Mouse (Mus musculus): Measurements from ENCODE around the gene Pex1. TPM values are rescaled to one million over a fixed set of nuclear protein-coding genes. Genes with fewer than 3 reads are reported as not detected.
A peak's percentile ranks its signal among the peaks of the same experiment; 100 is the strongest.
"Not testable (repeated sequence)": the region's sequence is repeated elsewhere in the genome, so short reads cannot be mapped to it uniquely, and the experiment has no call there.

Gene Pex1
- total RNA-seq, 2 experiments from 2014 or later: 17.3 to 34.9 TPM

- no peak for ATAC-seq (replicated peaks; ENCODE audit: poor library complexity)
These were observed 39.4 kb downstream of the Pex1 start for GRCm38 (mm10) chr5:3635286-3635685.

- ATAC-seq (replicated peaks; ENCODE audit: poor library complexity): no peak
These were observed 48.8 kb downstream of the Pex1 start for GRCm38 (mm10) chr5:3644621-3645020.

GRCm38 (mm10) chr5:3645326-3645725 lies 49.5 kb downstream of the Pex1 start:
- ATAC-seq (replicated peaks; ENCODE audit: poor library complexity): no peak

- ATAC-seq (replicated peaks; ENCODE audit: poor library complexity): no peak
These were observed 50.7 kb downstream of the Pex1 start for GRCm38 (mm10) chr5:3646539-3646938.

- peak; percentile 65 for ATAC-seq (replicated peaks; ENCODE audit: poor library complexity)
These were observed 51.3 kb downstream of the Pex1 start for GRCm38 (mm10) chr5:3646991-3647707.

GRCm38 (mm10) chr5:3647708-3648121 lies 51.8 kb downstream of the Pex1 start:
- peak; percentile 89 for ATAC-seq (replicated peaks; ENCODE audit: poor library complexity)

- no peak for ATAC-seq (replicated peaks; ENCODE audit: poor library complexity)
These were observed 52.5 kb downstream of the Pex1 start for GRCm38 (mm10) chr5:3648206-3648848.

- no peak for ATAC-seq (replicated peaks; ENCODE audit: poor library complexity)
These were observed 53.0 kb downstream of the Pex1 start for GRCm38 (mm10) chr5:3648849-3649210.

GRCm38 (mm10) chr5:3650881-3651280 lies 55.0 kb downstream of the Pex1 start, which contains the start of gene Tmbim7:
Tmbim7 (plus strand) TSS chr5:3651181.
- no peak for ATAC-seq (replicated peaks; ENCODE audit: poor library complexity)

- no peak for ATAC-seq (replicated peaks; ENCODE audit: poor library complexity)
These were observed 55.8 kb downstream of the Pex1 start for GRCm38 (mm10) chr5:3651621-3652020.

- ATAC-seq (replicated peaks; ENCODE audit: poor library complexity): not testable (repeated sequence)
These were observed 57.2 kb downstream of the Pex1 start for GRCm38 (mm10) chr5:3652903-3653575.

GRCm38 (mm10) chr5:3653801-3654200 lies 57.9 kb downstream of the Pex1 start:
- 0 out of 2 replicates have a peak, but pooled peaks have one; percentile 44 for ATAC-seq (replicated peaks; ENCODE audit: poor library complexity)

- ATAC-seq (replicated peaks; ENCODE audit: poor library complexity): no peak
These were observed 61.2 kb downstream of the Pex1 start, which contains the start of gene Gatad1 for GRCm38 (mm10) chr5:3657085-3657484. Gatad1 (minus strand) TSS chr5:3657185.

- peak; percentile 27 for ATAC-seq (replicated peaks; ENCODE audit: poor library complexity)
These were observed 69.4 kb downstream of the Pex1 start for GRCm38 (mm10) chr5:3665225-3665624.

GRCm38 (mm10) chr5:3666585-3666984 lies 70.7 kb downstream of the Pex1 start:
- ATAC-seq (replicated peaks; ENCODE audit: poor library complexity): peak; percentile 49

- peak; percentile 79 for ATAC-seq (replicated peaks; ENCODE audit: poor library complexity)
These were observed 74.2 kb downstream of the Pex1 start for GRCm38 (mm10) chr5:3669938-3670554.

Other genes with a start within 250 kb of the Pex1 start
- 82.1 and 105 TPM in 2 replicates for gene Fam133b, start 52.2 kb upstream of the Pex1 start, total RNA-seq (2015)
- gene Fam133b, start 52.2 kb upstream of the Pex1 start, total RNA-seq (2017): 98.5 and 129 TPM in 2 replicates
- 21.7 and 34.3 TPM in 2 replicates for gene 1700109H08Rik, start 24.5 kb upstream of the Pex1 start, total RNA-seq (2015)
- 13.2 and 14.0 TPM in 2 replicates for gene 1700109H08Rik, start 24.5 kb upstream of the Pex1 start, total RNA-seq (2017)
- gene Rbm48, start 519 bp downstream of the Pex1 start, total RNA-seq (2015): 13.0 and 15.4 TPM in 2 replicates
- 27.4 and 32.4 TPM in 2 replicates for gene Rbm48, start 519 bp downstream of the Pex1 start, total RNA-seq (2017)
- gene Tmbim7, start 55.1 kb downstream of the Pex1 start, total RNA-seq (2015): not detected in 2 replicates
- gene Tmbim7, start 55.1 kb downstream of the Pex1 start, total RNA-seq (2017): 0.68 TPM in 1 of 2 replicates, not detected in the other
- gene Gatad1, start 61.1 kb downstream of the Pex1 start, total RNA-seq (2015): 112 and 131 TPM in 2 replicates
- 179 and 200 TPM in 2 replicates for gene Gatad1, start 61.1 kb downstream of the Pex1 start, total RNA-seq (2017)
- gene Ankib1, start 206.9 kb downstream of the Pex1 start, total RNA-seq (2015): 22.9 and 25.9 TPM in 2 replicates
- gene Ankib1, start 206.9 kb downstream of the Pex1 start, total RNA-seq (2017): 31.0 and 34.5 TPM in 2 replicates
- 50.4 and 69.6 TPM in 2 replicates for gene Krit1, start 207.1 kb downstream of the Pex1 start, total RNA-seq (2015)
- gene Krit1, start 207.1 kb downstream of the Pex1 start, total RNA-seq (2017): 40.6 and 61.2 TPM in 2 replicates
- gene Lrrd1, start 249.1 kb downstream of the Pex1 start, total RNA-seq (2015): not detected in 2 replicates
- gene Lrrd1, start 249.1 kb downstream of the Pex1 start, total RNA-seq (2017): 0.03 and 0.12 TPM in 2 replicates